Mouse (Mus musculus) ES-E14 (cell line): ENCODE measurements around the gene Rtn4rl1.

Experiments used
- CHD2 ChIP-seq: IDR thresholded peaks from 2 replicates; pipeline ENCODE4 v1.6.1; 2014; ENCODE audit warnings: mild to moderate bottlenecking, low read depth, low read length, inconsistent platforms
- ZNF384 ChIP-seq: IDR thresholded peaks from 2 replicates; pipeline ENCODE4 v1.6.1; 2012; ENCODE audit warnings: low read depth, low read length, inconsistent platforms

DNA sequence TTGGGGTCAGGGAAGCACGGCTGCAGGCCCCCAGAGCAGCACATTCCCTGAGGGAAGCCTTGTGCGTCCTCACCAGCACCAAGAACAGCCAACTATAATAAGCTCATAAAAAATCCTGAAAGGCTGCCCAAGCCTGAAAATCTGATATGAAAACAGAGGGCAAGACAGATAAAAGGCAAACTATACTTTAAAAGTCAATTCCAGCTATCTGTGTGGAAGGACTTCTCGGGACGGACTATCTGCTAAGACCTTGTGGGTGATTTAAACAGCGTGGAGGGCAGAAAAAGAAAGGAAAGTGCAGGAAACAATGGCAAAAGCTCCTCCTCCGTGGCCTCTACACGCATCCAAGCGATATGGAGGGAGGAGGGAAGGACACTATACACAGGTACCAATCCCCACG lies 111.2 kb downstream of the Rtn4rl1 start:
- TF ChIP-seq ZNF384 (no peak), CHD2 (no peak)
